Mouse (Mus musculus) retina, postnatal 7 days (tissue): ENCODE results near the gene Asb17.
"Not testable (repeated sequence)": the region's sequence is repeated elsewhere in the genome, so short reads cannot be mapped to it uniquely, and the experiment has no call there.

Experiments
- DNase-seq: peaks from one replicate; pipeline ENCODE4 v3.0.0-alpha.2; 2012; ENCODE audit warnings: low read depth, low spot score

The Asb17 gene

GRCm38 (mm10) chr3:153831873-153832653, 11.9 kb upstream of the Asb17 start:
- DNase-seq = no peak

GRCm38 (mm10) chr3:153832654-153832945, 11.4 kb upstream of the Asb17 start:
- DNase-seq = no peak

- DNase-seq = no peak
Measured at GRCm38 (mm10) chr3:153834071-153834470, 9.9 kb upstream of the Asb17 start.

GRCm38 (mm10) chr3:153835455-153836086, 8.4 kb upstream of the Asb17 start:
- peak; percentile 58 for DNase-seq

- DNase-seq = no peak
Measured at GRCm38 (mm10) chr3:153836316-153836715, 7.7 kb upstream of the Asb17 start.

- DNase-seq = no peak
Measured at GRCm38 (mm10) chr3:153837593-153837992, 6.4 kb upstream of the Asb17 start.

- no peak for DNase-seq
Measured at GRCm38 (mm10) chr3:153844757-153845156, 748 bp downstream of the Asb17 start.

- no peak for DNase-seq
Measured at GRCm38 (mm10) chr3:153845500-153845899, 1.5 kb downstream of the Asb17 start.

GRCm38 (mm10) chr3:153846109-153846508, 2.1 kb downstream of the Asb17 start:
- DNase-seq = no peak

- DNase-seq = no peak
Measured at GRCm38 (mm10) chr3:153847207-153847733, 3.3 kb downstream of the Asb17 start.

GRCm38 (mm10) chr3:153849368-153850015, 5.5 kb downstream of the Asb17 start:
- no peak for DNase-seq

GRCm38 (mm10) chr3:153850759-153851158, 6.8 kb downstream of the Asb17 start:
- no peak for DNase-seq

GRCm38 (mm10) chr3:153852266-153852665, 8.3 kb downstream of the Asb17 start:
- no peak for DNase-seq

- DNase-seq = no peak
Measured at GRCm38 (mm10) chr3:153858350-153859001, 14.5 kb downstream of the Asb17 start.

GRCm38 (mm10) chr3:153860392-153860791, 16.4 kb downstream of the Asb17 start:
- not testable (repeated sequence) for DNase-seq

GRCm38 (mm10) chr3:153863816-153864215, 19.8 kb downstream of the Asb17 start:
- DNase-seq = no peak

GRCm38 (mm10) chr3:153864636-153865429, 20.8 kb downstream of the Asb17 start:
- no peak for DNase-seq

- DNase-seq = no peak
Measured at GRCm38 (mm10) chr3:153867149-153868136, 23.4 kb downstream of the Asb17 start.

- DNase-seq = no peak
Measured at GRCm38 (mm10) chr3:153871396-153871795, 27.4 kb downstream of the Asb17 start.

- DNase-seq = no peak
Measured at GRCm38 (mm10) chr3:153886296-153886695, 42.3 kb downstream of the Asb17 start.
